Mouse (Mus musculus): ENCODE data around the gene Exoc8.

Exoc8 gene

GRCm38 (mm10) chr8:124871474-124871873, 26.0 kb downstream of the Exoc8 start:
- Histone ChIP-seq H3K9me3 (ENCODE audit: low read length) (no peaks in the 10 kb centered on the region), H3K36me3 (ENCODE audit: insufficient read depth, low read length) (peaks cover 88% of the 10 kb centered on the region), H3K4me3 (replicated peaks; ENCODE audit: low read length) (no peak overlapping the region), H3K27me3 (ENCODE audit: insufficient read depth, low read length) (no peaks in the 10 kb centered on the region), H3K4me1 (replicated peaks; ENCODE audit: low read depth, low read length) (peaks cover 71% of the 10 kb centered on the region)
- TF ChIP-seq POU5F1 (IDR thresholded peaks at IDR 0.05; ENCODE audit: borderline replicate concordance, low read length) (no peak), CTCF (conservative IDR thresholded peaks at IDR 0.05; ENCODE audit: low read length) (no peak), NANOG (IDR thresholded peaks at IDR 0.05; ENCODE audit: borderline replicate concordance, low read length) (no peak)

GRCm38 (mm10) chr8:124869708-124870107, 27.8 kb downstream of the Exoc8 start:
- no peaks in the 10 kb centered on the region for H3K27me3 ChIP-seq (ENCODE audit: insufficient read depth, low read length)
- TF ChIP-seq NANOG (IDR thresholded peaks at IDR 0.05; ENCODE audit: borderline replicate concordance, low read length) (no peak), CTCF (conservative IDR thresholded peaks at IDR 0.05; ENCODE audit: low read length) (no peak), POU5F1 (IDR thresholded peaks at IDR 0.05; ENCODE audit: borderline replicate concordance, low read length) (no peak)
- H3K4me3 ChIP-seq (replicated peaks; ENCODE audit: low read length) = no peak overlapping the region
- H3K36me3 ChIP-seq (ENCODE audit: insufficient read depth, low read length) = peaks cover 88% of the 10 kb centered on the region
- peaks cover 88% of the 10 kb centered on the region for H3K4me1 ChIP-seq (replicated peaks; ENCODE audit: low read depth, low read length)
- no peaks in the 10 kb centered on the region for H3K9me3 ChIP-seq (ENCODE audit: low read length)

GRCm38 (mm10) chr8:124867126-124867525, 30.4 kb downstream of the Exoc8 start:
- Histone ChIP-seq H3K9me3 (ENCODE audit: low read length) (no peaks in the 10 kb centered on the region), H3K27me3 (ENCODE audit: insufficient read depth, low read length) (no peaks in the 10 kb centered on the region), H3K4me3 (replicated peaks; ENCODE audit: low read length) (no peak overlapping the region), H3K4me1 (replicated peaks; ENCODE audit: low read depth, low read length) (peaks cover 77% of the 10 kb centered on the region), H3K36me3 (ENCODE audit: insufficient read depth, low read length) (peaks cover 62% of the 10 kb centered on the region)
- TF ChIP-seq CTCF (conservative IDR thresholded peaks at IDR 0.05; ENCODE audit: low read length) (no peak), NANOG (IDR thresholded peaks at IDR 0.05; ENCODE audit: borderline replicate concordance, low read length) (no peak), POU5F1 (IDR thresholded peaks at IDR 0.05; ENCODE audit: borderline replicate concordance, low read length) (no peak)

GRCm38 (mm10) chr8:124866669-124867068, 30.8 kb downstream of the Exoc8 start:
- peaks cover 59% of the 10 kb centered on the region for H3K36me3 ChIP-seq (ENCODE audit: insufficient read depth, low read length)
- peaks cover 75% of the 10 kb centered on the region for H3K4me1 ChIP-seq (replicated peaks; ENCODE audit: low read depth, low read length)
- H3K4me3 ChIP-seq (replicated peaks; ENCODE audit: low read length) = no peak overlapping the region
- TF ChIP-seq POU5F1 (IDR thresholded peaks at IDR 0.05; ENCODE audit: borderline replicate concordance, low read length) (no peak), CTCF (conservative IDR thresholded peaks at IDR 0.05; ENCODE audit: low read length) (no peak), NANOG (IDR thresholded peaks at IDR 0.05; ENCODE audit: borderline replicate concordance, low read length) (no peak)
- H3K9me3 ChIP-seq (ENCODE audit: low read length) = no peaks in the 10 kb centered on the region
- no peaks in the 10 kb centered on the region for H3K27me3 ChIP-seq (ENCODE audit: insufficient read depth, low read length)

- Histone ChIP-seq H3K36me3 (ENCODE audit: insufficient read depth, low read length) (peaks cover 65% of the 10 kb centered on the region), H3K9me3 (ENCODE audit: low read length) (no peaks in the 10 kb centered on the region), H3K27me3 (ENCODE audit: insufficient read depth, low read length) (no peaks in the 10 kb centered on the region), H3K4me3 (replicated peaks; ENCODE audit: low read length) (peak overlapping the region; percentile 99), H3K4me1 (replicated peaks; ENCODE audit: low read depth, low read length) (peaks cover 79% of the 10 kb centered on the region)
- TF ChIP-seq POU5F1 (IDR thresholded peaks at IDR 0.05; ENCODE audit: borderline replicate concordance, low read length) (no peak), CTCF (conservative IDR thresholded peaks at IDR 0.05; ENCODE audit: low read length) (no peak), NANOG (IDR thresholded peaks at IDR 0.05; ENCODE audit: borderline replicate concordance, low read length) (no peak)
These were observed 33.8 kb downstream of the Exoc8 start for GRCm38 (mm10) chr8:124863729-124864128.

- Histone ChIP-seq H3K27me3 (ENCODE audit: insufficient read depth, low read length) (no peaks in the 10 kb centered on the region), H3K4me3 (replicated peaks; ENCODE audit: low read length) (peak overlapping the region; percentile 99), H3K9me3 (ENCODE audit: low read length) (no peaks in the 10 kb centered on the region), H3K4me1 (replicated peaks; ENCODE audit: low read depth, low read length) (peaks cover 79% of the 10 kb centered on the region), H3K36me3 (ENCODE audit: insufficient read depth, low read length) (peaks cover 65% of the 10 kb centered on the region)
- TF ChIP-seq NANOG (IDR thresholded peaks at IDR 0.05; ENCODE audit: borderline replicate concordance, low read length) (no peak), CTCF (conservative IDR thresholded peaks at IDR 0.05; ENCODE audit: low read length) (no peak), POU5F1 (IDR thresholded peaks at IDR 0.05; ENCODE audit: borderline replicate concordance, low read length) (no peak)
These were observed 34.3 kb downstream of the Exoc8 start for GRCm38 (mm10) chr8:124863163-124863677.

- no peaks in the 10 kb centered on the region for H3K9me3 ChIP-seq (ENCODE audit: low read length)
- peaks cover 79% of the 10 kb centered on the region for H3K4me1 ChIP-seq (replicated peaks; ENCODE audit: low read depth, low read length)
- H3K36me3 ChIP-seq (ENCODE audit: insufficient read depth, low read length) = peaks cover 70% of the 10 kb centered on the region
- TF ChIP-seq POU5F1 (IDR thresholded peaks at IDR 0.05; ENCODE audit: borderline replicate concordance, low read length) = no peak
- no peak for TF ChIP-seq NANOG (IDR thresholded peaks at IDR 0.05; ENCODE audit: borderline replicate concordance, low read length)
- no peak for TF ChIP-seq CTCF (conservative IDR thresholded peaks at IDR 0.05; ENCODE audit: low read length)
- peak within 1 kb of the TSS; percentile 99 for H3K4me3 ChIP-seq (replicated peaks; ENCODE audit: low read length)
- no peaks in the 10 kb centered on the region for H3K27me3 ChIP-seq (ENCODE audit: insufficient read depth, low read length)
These were observed 35.0 kb downstream of the Exoc8 start, which contains the start of the genes Gnpat and 2810004N23Rik for GRCm38 (mm10) chr8:124862321-124863162. Gene Gnpat, plus strand, starts transcription at chr8:124863033. Gene 2810004N23Rik, minus strand, starts transcription at chr8:124863120.

GRCm38 (mm10) chr8:124860188-124860587, 37.3 kb downstream of the Exoc8 start:
- H3K4me1 ChIP-seq (replicated peaks; ENCODE audit: low read depth, low read length) = peaks cover 76% of the 10 kb centered on the region
- TF ChIP-seq NANOG (IDR thresholded peaks at IDR 0.05; ENCODE audit: borderline replicate concordance, low read length) (no peak), CTCF (conservative IDR thresholded peaks at IDR 0.05; ENCODE audit: low read length) (no peak), POU5F1 (IDR thresholded peaks at IDR 0.05; ENCODE audit: borderline replicate concordance, low read length) (no peak)
- peaks cover 71% of the 10 kb centered on the region for H3K36me3 ChIP-seq (ENCODE audit: insufficient read depth, low read length)
- no peaks in the 10 kb centered on the region for H3K9me3 ChIP-seq (ENCODE audit: low read length)
- no peak overlapping the region; the same call in 1 of the 2 replicates for H3K4me3 ChIP-seq (replicated peaks; ENCODE audit: low read length)
- no peaks in the 10 kb centered on the region for H3K27me3 ChIP-seq (ENCODE audit: insufficient read depth, low read length)

All from E14TG2a.4 (cell line).